Mouse (Mus musculus): Measurements from ENCODE around the gene Nek3.

DNA sequence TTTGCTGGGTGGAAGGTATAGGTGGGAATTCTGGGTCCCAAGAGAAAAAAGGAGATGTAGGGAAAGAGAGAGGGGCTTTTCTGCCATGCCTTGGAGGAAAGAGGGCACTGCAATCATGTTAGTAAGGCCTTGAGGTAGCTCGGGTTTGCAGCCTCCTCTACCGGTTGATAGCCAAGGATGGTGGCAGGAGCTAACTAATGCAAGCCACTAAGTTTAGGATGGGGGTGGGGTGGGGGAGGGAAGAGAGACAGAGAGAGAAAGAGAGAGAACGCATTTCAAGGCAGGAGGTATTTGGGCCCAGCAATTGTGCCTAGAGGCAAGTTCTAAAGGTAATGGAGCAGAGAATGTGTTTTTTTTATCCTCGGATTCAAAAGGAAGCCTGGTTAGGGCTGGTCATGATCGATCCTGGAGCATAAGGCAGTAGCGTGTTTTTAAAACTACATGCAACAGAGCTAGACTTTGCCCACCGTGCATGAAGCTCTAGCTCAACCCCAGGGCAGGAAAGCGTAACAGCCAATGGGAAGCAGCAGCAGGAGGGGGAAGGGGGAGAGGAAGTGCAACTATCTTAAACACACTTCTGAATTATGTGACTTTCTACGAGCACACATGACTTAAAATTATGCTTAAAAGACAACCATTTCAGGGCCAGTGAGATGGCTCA lies 18.4 kb downstream of the Nek3 start:
- TF ChIP-seq CTCF (IDR thresholded peaks at IDR 0.05; ENCODE audit: low read depth) (no peak), EP300 (IDR thresholded peaks at IDR 0.05; ENCODE audit: low read depth) (no peak)
